Mouse (Mus musculus) limb, embryonic 14.5 days (tissue): Measurements from ENCODE around the gene Gm8439. TPM values are rescaled to one million over a fixed set of nuclear protein-coding genes. Genes with fewer than 3 reads are reported as not detected.

Experiments
- ATAC-seq: fragments of 200-750 bp; cut with Nextera tagmentation; 2 replicates; pipeline ENCODE4 v1.8.0; 2017; ENCODE audit warnings: low read depth, moderate number of reproducible peaks, moderate TSS enrichment; ENCODE audit not compliant: low FRiP score
- DNase-seq: peaks from one replicate; pipeline ENCODE4 v3.0.0-alpha.2; 2015; ENCODE audit warnings: low spot score
- H3K27ac ChIP-seq: fragments of 300-500 bp; sonication (generic); replicated peaks from 2 replicates; pipeline ENCODE4 v1.5.1; 2014; ENCODE audit warnings: low read depth, mild to moderate bottlenecking, low read length, moderate library complexity, mixed read lengths
- H3K27me3 ChIP-seq: fragments of 300-500 bp; sonication (generic); 2 replicates; pipeline ENCODE4 v1.6.1; 2014; ENCODE audit warnings: low read length, mixed read lengths; ENCODE audit not compliant: control insufficient read depth, insufficient read depth
- H3K36me3 ChIP-seq: fragments of 300-500 bp; sonication (generic); 2 replicates; pipeline ENCODE4 v1.6.1; 2014; ENCODE audit warnings: mild to moderate bottlenecking, low read length, moderate library complexity, mixed read lengths; ENCODE audit not compliant: control insufficient read depth, insufficient read depth
- H3K4me1 ChIP-seq: fragments of 300-500 bp; sonication (generic); 2 replicates; pipeline ENCODE4 v1.6.1; 2014; ENCODE audit warnings: antibody characterized with exemption, low read length, mixed read lengths; ENCODE audit not compliant: control insufficient read depth, insufficient read depth
- H3K4me2 ChIP-seq: fragments of 300-500 bp; sonication (generic); replicated peaks from 2 replicates; pipeline ENCODE4 v1.6.1; 2014; ENCODE audit warnings: low read depth, mild to moderate bottlenecking, low read length, moderate library complexity; ENCODE audit not compliant: severe bottlenecking
- H3K4me3 ChIP-seq: fragments of 300-500 bp; sonication (generic); replicated peaks from 2 replicates; pipeline ENCODE4 v1.5.1; 2014; ENCODE audit warnings: low read length
- H3K9ac ChIP-seq: fragments of 300-500 bp; sonication (generic); 2 replicates; pipeline ENCODE4 v1.6.1; 2014; ENCODE audit warnings: mild to moderate bottlenecking, low read depth, low read length, moderate library complexity; ENCODE audit not compliant: severe bottlenecking
- H3K9me3 ChIP-seq: fragments of 300-500 bp; sonication (generic); 2 replicates; pipeline ENCODE4 v1.6.1; 2016; ENCODE audit warnings: low read length; ENCODE audit not compliant: control insufficient read depth
- POLR2A ChIP-seq: fragments of 200-500 bp; IDR thresholded peaks from 2 replicates; pipeline ENCODE4 v1.8.0; 2012; ENCODE audit warnings: inconsistent platforms, mild to moderate bottlenecking, moderate library complexity, borderline replicate concordance; ENCODE audit not compliant: insufficient read depth, insufficient read length; ENCODE audit errors: extremely low read depth
- whole genome bisulfite sequencing: fragments of 180-500 bp; shearing (Covaris S2); extraction: QIAGEN DNeasy Blood & Tissue Kit; methylation state at CpG from one replicate; pipeline ENCODE4 v1.1.7; 2014; 5-methylcytosine and 5-hydroxymethylcytosine counted together
- polyA plus RNA-seq, 2 experiments: library from polyadenylated mRNA; depleted of rRNA in 1 of 2; stranded (reverse) in 1 of 2; unstranded in 1 of 2; fragments of >200 nt; fragmentation: Nextera tagmentation in 1 of 2; extraction: Ambion mirVana in 1 of 2; gene quantifications; 2 replicates each; pipeline versions ENCODE4 v1.2.1 to v1.2.3; 2012 to 2014

Gene Gm8439
- polyA plus RNA-seq (2012; rRNA removed) (not detected in 2 replicates), polyA plus RNA-seq (2014; fragmentation: Nextera tagmentation; extraction: Ambion mirVana) (not detected in 2 replicates)

- no peak for DNase-seq
- no peak within 1 kb of the TSS for H3K27ac ChIP-seq
- no peak within 1 kb of the TSS for H3K4me2 ChIP-seq
- H3K36me3 ChIP-seq: no peaks in the 10 kb centered on the region
- no peaks in the 10 kb centered on the region for H3K27me3 ChIP-seq
- H3K9me3 ChIP-seq: no peaks in the 10 kb centered on the region
- no peak within 1 kb of the TSS for H3K4me3 ChIP-seq
- TF ChIP-seq POLR2A: no peak
- H3K9ac ChIP-seq: no peak within 1 kb of the TSS
- ATAC-seq: no peak
- 6% methylated on average over 4 of the region's 4 CpGs for WGBS
- H3K4me1 ChIP-seq: peaks cover 4% of the 10 kb centered on the region
These were observed at the start of gene Gm8439 for GRCm38 (mm10) chr4:120588445-120588844. Gene Gm8439, plus strand, starts transcription at chr4:120588745.

DNA sequence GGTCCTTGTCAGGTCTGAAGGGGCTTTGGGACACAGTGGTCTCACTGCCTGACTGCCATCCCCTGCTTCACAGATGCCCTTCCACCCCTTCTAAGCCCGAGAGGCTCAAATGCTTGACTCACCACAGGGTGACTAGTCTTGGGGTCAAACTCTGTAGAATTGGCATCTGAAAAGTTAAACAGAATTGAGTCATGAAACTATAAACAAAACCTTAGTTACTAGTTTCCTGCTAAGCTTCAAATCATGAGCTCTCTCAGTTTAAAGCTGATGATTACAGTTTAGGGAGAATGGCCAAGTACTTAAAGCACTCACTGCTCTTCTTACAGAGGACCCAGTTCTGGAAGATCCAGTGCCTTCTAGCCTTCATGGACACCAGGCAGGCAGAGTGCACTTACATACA, 43.6 kb upstream of the Gm8439 start:
- no peak overlapping the region for H3K9ac ChIP-seq
- H3K4me2 ChIP-seq: no peak overlapping the region
- WGBS: 91% methylated on average over 1 of the region's 1 CpGs
- no peaks in the 10 kb centered on the region for H3K9me3 ChIP-seq
- TF ChIP-seq POLR2A: no peak
- H3K4me3 ChIP-seq: no peak overlapping the region
- DNase-seq (no peak), ATAC-seq (no peak)
- no peaks in the 10 kb centered on the region for H3K27me3 ChIP-seq
- no peaks in the 10 kb centered on the region for H3K4me1 ChIP-seq
- H3K36me3 ChIP-seq: peaks cover 89% of the 10 kb centered on the region
- H3K27ac ChIP-seq: no peak overlapping the region

- no peaks in the 10 kb centered on the region for H3K27me3 ChIP-seq
- WGBS: 93% methylated on average over 6 of the region's 6 CpGs
- no peak overlapping the region for H3K4me2 ChIP-seq
- ATAC-seq (no peak), DNase-seq (no peak)
- H3K9ac ChIP-seq: no peak overlapping the region
- no peaks in the 10 kb centered on the region for H3K4me1 ChIP-seq
- no peak overlapping the region for H3K27ac ChIP-seq
- no peaks in the 10 kb centered on the region for H3K9me3 ChIP-seq
- no peak for TF ChIP-seq POLR2A
- no peak overlapping the region for H3K4me3 ChIP-seq
- H3K36me3 ChIP-seq: peaks cover 94% of the 10 kb centered on the region
These were observed 32.0 kb upstream of the Gm8439 start for GRCm38 (mm10) chr4:120556592-120556991.

- Histone ChIP-seq H3K36me3 (peaks cover 46% of the 10 kb centered on the region), H3K9me3 (no peaks in the 10 kb centered on the region), H3K4me2 (no peak overlapping the region), H3K27me3 (no peaks in the 10 kb centered on the region), H3K9ac (no peak overlapping the region), H3K27ac (no peak overlapping the region), H3K4me1 (peaks cover 25% of the 10 kb centered on the region), H3K4me3 (no peak overlapping the region)
- no peak for TF ChIP-seq POLR2A
- WGBS: 77% methylated on average over 2 of the region's 2 CpGs
- no peak for DNase-seq
- ATAC-seq: no peak
These were observed 22.8 kb upstream of the Gm8439 start for GRCm38 (mm10) chr4:120565726-120566125.

DNA sequence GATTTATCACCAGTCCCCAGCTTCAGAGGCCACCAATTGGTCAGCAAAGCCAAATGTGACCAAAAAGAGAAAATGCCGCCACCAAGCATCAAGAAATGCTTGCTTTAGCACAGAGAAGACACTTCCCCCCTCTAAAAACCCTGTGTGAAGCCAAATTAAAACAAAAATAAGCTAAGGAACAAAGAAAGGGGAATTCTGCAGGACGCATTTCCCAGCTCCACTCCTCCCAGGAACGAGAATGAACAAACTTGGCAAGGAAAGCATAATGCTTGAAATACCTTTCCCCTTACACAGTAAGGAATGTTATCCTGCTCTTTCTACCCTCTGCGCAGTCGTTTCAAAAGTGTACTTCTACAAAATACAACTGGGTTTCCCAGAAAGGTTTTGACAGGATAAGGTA, 20.5 kb upstream of the Gm8439 start:
- peak overlapping the region; percentile 81 for H3K27ac ChIP-seq
- no peak for ATAC-seq
- peak overlapping the region; percentile 78 for H3K4me3 ChIP-seq
- peak overlapping the region; percentile 56 for H3K4me2 ChIP-seq
- H3K9me3 ChIP-seq: no peaks in the 10 kb centered on the region
- peak; percentile 79 for DNase-seq
- no peak for TF ChIP-seq POLR2A
- H3K9ac ChIP-seq: peak overlapping the region; percentile 32
- H3K36me3 ChIP-seq: peaks cover 26% of the 10 kb centered on the region
- peaks cover 34% of the 10 kb centered on the region for H3K4me1 ChIP-seq
- 20% methylated on average over 5 of the region's 5 CpGs for WGBS
- no peaks in the 10 kb centered on the region for H3K27me3 ChIP-seq

- ATAC-seq (no peak), DNase-seq (no peak)
- Histone ChIP-seq H3K27me3 (no peaks in the 10 kb centered on the region), H3K4me2 (peak overlapping the region; percentile 56), H3K36me3 (peaks cover 16% of the 10 kb centered on the region), H3K4me3 (peak overlapping the region; percentile 78), H3K9ac (peak overlapping the region; percentile 82), H3K4me1 (peaks cover 34% of the 10 kb centered on the region), H3K27ac (0 out of 2 replicates have a peak overlapping the region, but pooled peaks have one; percentile 92), H3K9me3 (no peaks in the 10 kb centered on the region)
- TF ChIP-seq POLR2A: no peak
- 4% methylated on average over 4 of the region's 4 CpGs for WGBS
These were observed 19.5 kb upstream of the Gm8439 start for GRCm38 (mm10) chr4:120569025-120569424.
